Mouse (Mus musculus): Measurements from ENCODE around the gene Olfr588-ps1. TPM values are rescaled to one million over a fixed set of nuclear protein-coding genes. Genes with fewer than 3 reads are reported as not detected.

The Olfr588-ps1 gene
- polyA plus RNA-seq, 1 experiment from 2014 or later, result not detected

Other genes with a start within 250 kb of the Olfr588-ps1 start
- not detected in 2 replicates for gene Olfr569, start 250.0 kb upstream of the Olfr588-ps1 start, polyA plus RNA-seq (2014; fragmentation: Nextera tagmentation; extraction: Ambion mirVana)
- not detected in 2 replicates for gene Olfr570, start 246.3 kb upstream of the Olfr588-ps1 start, polyA plus RNA-seq (2014; fragmentation: Nextera tagmentation; extraction: Ambion mirVana)
- 0.11 TPM in 1 of 2 replicates, not detected in the other for gene Olfr571, start 223.3 kb upstream of the Olfr588-ps1 start, polyA plus RNA-seq (2014; fragmentation: Nextera tagmentation; extraction: Ambion mirVana)
- gene Olfr572, start 216.5 kb upstream of the Olfr588-ps1 start, polyA plus RNA-seq (2014; fragmentation: Nextera tagmentation; extraction: Ambion mirVana), result not detected in 2 replicates
- not detected in 2 replicates for gene Olfr573-ps1, start 198.3 kb upstream of the Olfr588-ps1 start, polyA plus RNA-seq (2014; fragmentation: Nextera tagmentation; extraction: Ambion mirVana)
- gene Olfr574, start 192.4 kb upstream of the Olfr588-ps1 start, polyA plus RNA-seq (2014; fragmentation: Nextera tagmentation; extraction: Ambion mirVana), result not detected in 2 replicates
- not detected in 2 replicates for gene Olfr575, start 182.1 kb upstream of the Olfr588-ps1 start, polyA plus RNA-seq (2014; fragmentation: Nextera tagmentation; extraction: Ambion mirVana)
- gene Olfr576, start 178.2 kb upstream of the Olfr588-ps1 start, polyA plus RNA-seq (2014; fragmentation: Nextera tagmentation; extraction: Ambion mirVana), result not detected in 2 replicates
- gene Olfr577, start 164.9 kb upstream of the Olfr588-ps1 start, polyA plus RNA-seq (2014; fragmentation: Nextera tagmentation; extraction: Ambion mirVana), result not detected in 2 replicates
- not detected in 2 replicates for gene Olfr578, start 151.6 kb upstream of the Olfr588-ps1 start, polyA plus RNA-seq (2014; fragmentation: Nextera tagmentation; extraction: Ambion mirVana)
- not detected in 2 replicates for gene Olfr582, start 102.9 kb upstream of the Olfr588-ps1 start, polyA plus RNA-seq (2014; fragmentation: Nextera tagmentation; extraction: Ambion mirVana)
- gene Olfr583, start 89.6 kb upstream of the Olfr588-ps1 start, polyA plus RNA-seq (2014; fragmentation: Nextera tagmentation; extraction: Ambion mirVana), result not detected in 2 replicates
- not detected in 2 replicates for gene Olfr584, start 59.0 kb upstream of the Olfr588-ps1 start, polyA plus RNA-seq (2014; fragmentation: Nextera tagmentation; extraction: Ambion mirVana)
- gene Olfr585, start 43.2 kb upstream of the Olfr588-ps1 start, polyA plus RNA-seq (2014; fragmentation: Nextera tagmentation; extraction: Ambion mirVana), result not detected in 2 replicates
- gene Olfr586, start 15.2 kb upstream of the Olfr588-ps1 start, polyA plus RNA-seq (2014; fragmentation: Nextera tagmentation; extraction: Ambion mirVana), result not detected in 2 replicates
- not detected in 2 replicates for gene Olfr589, start 15.5 kb downstream of the Olfr588-ps1 start, polyA plus RNA-seq (2014; fragmentation: Nextera tagmentation; extraction: Ambion mirVana)
- not detected in 2 replicates for gene Olfr591, start 37.5 kb downstream of the Olfr588-ps1 start, polyA plus RNA-seq (2014; fragmentation: Nextera tagmentation; extraction: Ambion mirVana)
- gene Olfr592, start 43.9 kb downstream of the Olfr588-ps1 start, polyA plus RNA-seq (2014; fragmentation: Nextera tagmentation; extraction: Ambion mirVana), result not detected in 2 replicates
- not detected in 2 replicates for gene Olfr593, start 71.0 kb downstream of the Olfr588-ps1 start, polyA plus RNA-seq (2014; fragmentation: Nextera tagmentation; extraction: Ambion mirVana)
- not detected in 2 replicates for gene Olfr594, start 76.1 kb downstream of the Olfr588-ps1 start, polyA plus RNA-seq (2014; fragmentation: Nextera tagmentation; extraction: Ambion mirVana)
- gene Usp17ld, start 111.6 kb downstream of the Olfr588-ps1 start, polyA plus RNA-seq (2014; fragmentation: Nextera tagmentation; extraction: Ambion mirVana), result not detected in 2 replicates
- not detected in 2 replicates for gene Olfr596, start 164.8 kb downstream of the Olfr588-ps1 start, polyA plus RNA-seq (2014; fragmentation: Nextera tagmentation; extraction: Ambion mirVana)
- gene Olfr597, start 175.4 kb downstream of the Olfr588-ps1 start, polyA plus RNA-seq (2014; fragmentation: Nextera tagmentation; extraction: Ambion mirVana), result not detected in 2 replicates
- gene Olfr598, start 182.7 kb downstream of the Olfr588-ps1 start, polyA plus RNA-seq (2014; fragmentation: Nextera tagmentation; extraction: Ambion mirVana), result not detected in 2 replicates
- not detected in 2 replicates for gene Olfr599, start 195.0 kb downstream of the Olfr588-ps1 start, polyA plus RNA-seq (2014; fragmentation: Nextera tagmentation; extraction: Ambion mirVana)
- gene Olfr600, start 208.8 kb downstream of the Olfr588-ps1 start, polyA plus RNA-seq (2014; fragmentation: Nextera tagmentation; extraction: Ambion mirVana), result not detected in 2 replicates
- gene Olfr601, start 221.8 kb downstream of the Olfr588-ps1 start, polyA plus RNA-seq (2014; fragmentation: Nextera tagmentation; extraction: Ambion mirVana), result not detected in 2 replicates
- gene Olfr603, start 245.3 kb downstream of the Olfr588-ps1 start, polyA plus RNA-seq (2014; fragmentation: Nextera tagmentation; extraction: Ambion mirVana), result not detected in 2 replicates